Mouse (Mus musculus) lung, embryonic 16.5 days (tissue): ENCODE data around the gene Adam12. TPM values are rescaled to one million over a fixed set of nuclear protein-coding genes. Genes with fewer than 3 reads are reported as not detected.
A peak's percentile ranks its signal among the peaks of the same experiment; 100 is the strongest.

Source experiments
- ATAC-seq: fragments of 200-750 bp; cut with Nextera tagmentation; 2 replicates; pipeline ENCODE4 v1.8.0; 2017; ENCODE audit warnings: low read depth, mild to moderate bottlenecking, moderate library complexity
- H3K27ac ChIP-seq: fragments of 300-500 bp; sonication (generic); 2 replicates; pipeline ENCODE4 v1.5.1; 2014; ENCODE audit warnings: mild to moderate bottlenecking, control low read depth, low read length
- H3K27me3 ChIP-seq: fragments of 300-500 bp; sonication (generic); 2 replicates; pipeline ENCODE4 v1.6.1; 2014; ENCODE audit warnings: low read depth, low read length, mixed read lengths; ENCODE audit not compliant: control insufficient read depth, insufficient read depth
- H3K36me3 ChIP-seq: fragments of 300-500 bp; sonication (generic); 2 replicates; pipeline ENCODE4 v1.6.1; 2014; ENCODE audit warnings: low read length; ENCODE audit not compliant: control insufficient read depth, insufficient read depth
- H3K4me1 ChIP-seq: fragments of 300-500 bp; sonication (generic); replicated peaks from 2 replicates; pipeline ENCODE4 v1.6.1; 2014; ENCODE audit warnings: low read length, mixed read lengths; ENCODE audit not compliant: control insufficient read depth, insufficient read depth
- H3K4me2 ChIP-seq: fragments of 300-500 bp; sonication (generic); 2 replicates; pipeline ENCODE4 v1.6.1; 2014; ENCODE audit warnings: low read depth, low read length, control low read depth
- H3K4me3 ChIP-seq: fragments of 300-500 bp; sonication (generic); 2 replicates; pipeline ENCODE4 v1.5.1; 2014; ENCODE audit warnings: mild to moderate bottlenecking, low read length, control low read depth
- H3K9ac ChIP-seq: fragments of 300-500 bp; sonication (generic); 2 replicates; pipeline ENCODE4 v1.6.1; 2014; ENCODE audit warnings: low read length, control low read depth
- H3K9me3 ChIP-seq: fragments of 300-500 bp; sonication (generic); 2 replicates; pipeline ENCODE4 v1.6.1; 2016; ENCODE audit warnings: low read length; ENCODE audit not compliant: control insufficient read depth
- WGBS: fragments of 180-500 bp; shearing (Covaris S2); extraction: QIAGEN DNeasy Blood & Tissue Kit; methylation state at CpG from one replicate; pipeline ENCODE4 v1.1.7; 2014; 5-methylcytosine and 5-hydroxymethylcytosine counted together
- polyA plus RNA-seq: library from polyadenylated mRNA; unstranded; fragments of >200 nt; fragmentation: Nextera tagmentation; extraction: Ambion mirVana; gene quantifications from 2 replicates; pipeline ENCODE4 v1.2.1, GENCODE M21; 2015

The Adam12 gene
- polyA plus RNA-seq, 1 experiment from 2014 or later: 15.3 TPM

DNA sequence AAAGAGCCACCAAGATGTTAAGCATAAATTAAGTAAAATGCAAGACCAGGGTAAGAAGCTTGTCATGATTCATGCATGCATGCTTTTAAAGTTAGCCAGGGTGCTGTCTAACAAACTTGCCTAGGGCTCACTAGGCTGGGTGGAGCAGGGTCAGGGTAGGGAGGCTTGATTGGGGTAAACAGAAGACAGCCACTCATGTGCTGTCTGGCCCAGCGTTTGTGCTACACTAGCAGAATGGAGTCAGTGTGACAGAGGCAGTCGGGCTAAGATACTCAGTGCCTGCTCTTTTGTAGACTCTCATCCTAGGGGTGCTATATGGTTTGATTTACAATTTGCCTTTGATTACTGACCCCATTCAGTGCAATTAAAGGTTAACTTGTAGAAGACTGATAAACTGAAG is 179.5 kb downstream of the Adam12 start:
- H3K9ac ChIP-seq: no peak overlapping the region
- 20% methylated on average over 2 of the region's 2 CpGs for WGBS
- H3K36me3 ChIP-seq: no peaks in the 10 kb centered on the region
- no peaks in the 10 kb centered on the region for H3K9me3 ChIP-seq
- ATAC-seq: no peak
- no peak overlapping the region for H3K4me3 ChIP-seq
- 0 out of 2 replicates have a peak, but pooled peaks cover 3% of the 10 kb centered on the region for H3K4me1 ChIP-seq
- H3K27ac ChIP-seq: no peak overlapping the region
- H3K27me3 ChIP-seq: no peaks in the 10 kb centered on the region
- H3K4me2 ChIP-seq: no peak overlapping the region

DNA sequence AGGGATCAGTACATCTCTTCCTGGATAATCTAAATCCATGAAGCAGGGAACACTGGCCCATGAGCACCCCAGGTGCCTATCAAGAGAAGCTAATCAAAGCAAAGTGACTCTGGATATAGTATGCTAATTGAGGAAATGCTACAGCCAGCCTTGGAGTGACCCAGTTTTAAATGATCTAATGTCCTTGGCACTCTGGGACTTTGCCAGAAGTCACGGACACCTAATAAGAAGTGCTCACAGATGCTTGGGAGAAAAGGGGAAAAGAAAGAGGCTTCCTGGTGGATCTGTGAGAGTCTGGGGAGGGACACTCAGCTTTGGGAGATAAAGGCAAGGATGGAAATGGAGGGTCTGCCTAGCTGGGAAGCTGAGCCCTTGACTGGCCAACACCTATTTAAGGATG is 181.6 kb downstream of the Adam12 start:
- peak; percentile 17; the same call in 1 of the 2 replicates for ATAC-seq
- H3K27me3 ChIP-seq: no peaks in the 10 kb centered on the region

DNA sequence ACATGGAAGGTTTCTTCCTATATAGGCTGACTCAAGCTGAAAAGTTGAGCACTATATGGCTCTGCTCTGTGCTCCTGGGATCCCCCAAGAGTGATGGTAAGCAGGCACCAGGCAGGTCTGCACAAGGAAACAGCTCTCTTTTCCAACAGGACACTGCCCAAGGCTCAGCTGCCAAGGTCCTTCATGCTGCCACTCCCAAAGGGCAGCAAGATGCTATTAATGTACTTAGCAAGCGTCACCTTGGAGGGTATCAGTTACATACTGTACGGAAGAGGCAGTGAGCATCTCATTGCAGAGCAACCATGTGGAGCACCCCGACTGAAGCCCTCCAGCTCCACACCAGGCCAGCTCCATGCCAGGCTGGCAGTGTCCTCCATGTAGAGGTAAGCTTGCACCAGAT is 185.6 kb downstream of the Adam12 start:
- H3K4me2 ChIP-seq: no peak overlapping the region
- no peak for ATAC-seq
- H3K27me3 ChIP-seq: no peaks in the 10 kb centered on the region
- 0 out of 2 replicates have a peak, but pooled peaks cover 3% of the 10 kb centered on the region for H3K4me1 ChIP-seq
- no peak overlapping the region for H3K4me3 ChIP-seq
- no peak overlapping the region for H3K27ac ChIP-seq
- H3K9ac ChIP-seq: no peak overlapping the region
- H3K36me3 ChIP-seq: no peaks in the 10 kb centered on the region
- WGBS: 93% methylated on average over 3 of the region's 3 CpGs
- no peaks in the 10 kb centered on the region for H3K9me3 ChIP-seq

More for the DNA sequence above, 181.6 kb downstream of the Adam12 start:
- no peak overlapping the region for H3K4me3 ChIP-seq
- 0 out of 2 replicates have a peak, but pooled peaks cover 3% of the 10 kb centered on the region for H3K4me1 ChIP-seq
- H3K9me3 ChIP-seq: no peaks in the 10 kb centered on the region
- no peak overlapping the region for H3K4me2 ChIP-seq
- H3K27ac ChIP-seq: no peak overlapping the region
- H3K36me3 ChIP-seq: no peaks in the 10 kb centered on the region
- H3K9ac ChIP-seq: no peak overlapping the region
- WGBS: 18% methylated on average over 1 of the region's 1 CpGs

DNA sequence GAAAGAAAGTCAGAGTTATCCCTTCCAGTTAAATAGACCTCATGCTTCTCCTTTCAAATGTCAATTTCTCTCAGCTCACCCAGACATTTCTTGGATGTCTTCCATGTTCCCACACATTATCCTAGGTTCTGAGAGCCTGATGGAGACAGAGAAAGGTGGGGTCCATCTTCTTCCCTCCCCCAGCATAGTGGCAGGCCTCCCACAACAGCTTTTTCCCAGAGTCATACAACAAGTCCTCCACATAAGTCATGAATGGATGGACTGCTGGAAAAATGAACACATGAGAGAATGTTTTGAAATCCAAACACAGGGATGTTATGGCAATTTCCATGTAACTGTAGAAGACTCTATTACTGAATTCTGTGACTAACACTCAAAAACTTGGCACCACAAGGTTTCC is 188.4 kb downstream of the Adam12 start:
- H3K9ac ChIP-seq: no peak overlapping the region
- H3K4me3 ChIP-seq: no peak overlapping the region
- no peaks in the 10 kb centered on the region for H3K4me1 ChIP-seq
- peak; percentile 70; the same call in 1 of the 2 replicates for ATAC-seq
- H3K36me3 ChIP-seq: no peaks in the 10 kb centered on the region
- H3K27me3 ChIP-seq: no peaks in the 10 kb centered on the region
- no peaks in the 10 kb centered on the region for H3K9me3 ChIP-seq
- no peak overlapping the region for H3K4me2 ChIP-seq
- no peak overlapping the region for H3K27ac ChIP-seq

DNA sequence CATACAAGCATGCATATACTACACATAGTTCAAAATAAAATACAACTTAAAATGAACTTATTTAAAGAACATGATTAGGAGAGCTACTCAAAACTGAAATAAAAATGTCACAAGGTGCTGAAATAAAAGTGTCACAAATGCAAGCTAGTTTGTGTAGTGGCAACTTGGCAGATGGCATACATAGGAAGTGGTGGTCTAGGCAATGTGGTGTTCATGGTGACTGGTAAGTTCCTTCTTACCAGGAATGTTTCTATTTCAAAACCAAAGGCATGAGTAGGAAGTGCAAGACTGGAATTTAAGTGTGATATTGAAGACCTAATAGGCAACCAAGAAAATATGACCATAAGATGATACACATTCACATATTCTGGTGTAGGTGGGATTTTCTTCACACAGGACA is 189.3 kb downstream of the Adam12 start:
- Histone ChIP-seq H3K9me3 (no peaks in the 10 kb centered on the region), H3K4me3 (no peak overlapping the region), H3K36me3 (0 out of 2 replicates have a peak, but pooled peaks cover 4% of the 10 kb centered on the region), H3K27ac (no peak overlapping the region), H3K9ac (no peak overlapping the region), H3K27me3 (no peaks in the 10 kb centered on the region), H3K4me1 (no peaks in the 10 kb centered on the region), H3K4me2 (no peak overlapping the region)
- ATAC-seq: no peak

DNA sequence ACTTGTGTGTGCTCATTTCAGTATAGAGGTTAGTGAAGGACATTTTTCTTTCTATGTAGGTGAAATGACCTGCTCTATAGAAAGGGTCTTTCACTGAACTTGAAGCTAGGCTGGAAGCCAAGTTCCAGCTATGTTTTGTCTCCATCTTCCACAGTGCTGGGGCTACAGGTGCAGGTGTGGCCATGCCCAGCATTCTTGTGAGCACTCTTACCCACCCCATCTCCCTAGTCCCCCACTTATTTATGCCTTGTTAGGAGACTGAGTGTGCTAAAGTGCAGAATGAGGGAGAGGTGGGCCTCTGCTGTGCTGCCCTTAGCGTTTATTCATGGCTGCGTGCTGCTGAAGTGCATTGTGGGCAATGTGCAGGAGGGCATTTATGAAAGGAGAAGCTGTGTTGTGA is 198.0 kb downstream of the Adam12 start:
- whole genome bisulfite sequencing: 54% methylated on average over 2 of the region's 2 CpGs
- peak overlapping the region; percentile 57; the same call in 1 of the 2 replicates for H3K27ac ChIP-seq

DNA sequence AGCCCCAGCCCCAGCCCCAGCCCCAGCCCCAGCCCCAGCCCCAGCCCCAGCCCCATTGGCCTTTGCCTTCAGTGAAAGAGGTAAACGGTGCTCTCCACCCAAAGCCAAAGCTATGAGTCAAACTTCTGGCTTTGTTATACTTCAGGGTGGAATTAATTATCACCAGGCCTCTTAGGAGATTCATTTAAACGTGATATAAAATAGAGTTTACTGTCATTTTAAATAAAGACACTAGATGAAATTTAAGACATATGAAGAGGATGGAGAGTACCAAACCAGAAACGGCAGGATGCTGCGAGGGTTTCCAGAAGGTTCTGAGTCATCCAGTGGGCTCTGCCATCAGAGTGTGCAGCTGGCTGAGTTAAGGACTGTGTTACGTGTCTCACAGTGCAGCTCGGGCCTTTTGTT is 199.0 kb downstream of the Adam12 start:
- 23% methylated on average over 6 of the region's 6 CpGs for WGBS
- Histone ChIP-seq H3K27ac (peak overlapping the region; percentile 69), H3K4me1 (peaks cover 25% of the 10 kb centered on the region), H3K36me3 (0 out of 2 replicates have a peak, but pooled peaks cover 2% of the 10 kb centered on the region), H3K4me2 (no peak overlapping the region), H3K27me3 (no peaks in the 10 kb centered on the region), H3K9ac (no peak overlapping the region), H3K9me3 (no peaks in the 10 kb centered on the region), H3K4me3 (no peak overlapping the region)
- peak; percentile 24; the same call in 1 of the 2 replicates for ATAC-seq

More for the DNA sequence above, 198.0 kb downstream of the Adam12 start:
- ATAC-seq: peak; percentile 79
- no peak overlapping the region for H3K4me2 ChIP-seq
- H3K9me3 ChIP-seq: no peaks in the 10 kb centered on the region
- H3K9ac ChIP-seq: no peak overlapping the region
- 0 out of 2 replicates have a peak, but pooled peaks cover 4% of the 10 kb centered on the region for H3K36me3 ChIP-seq
- H3K4me1 ChIP-seq: peaks cover 24% of the 10 kb centered on the region
- H3K27me3 ChIP-seq: no peaks in the 10 kb centered on the region
- no peak overlapping the region for H3K4me3 ChIP-seq

DNA sequence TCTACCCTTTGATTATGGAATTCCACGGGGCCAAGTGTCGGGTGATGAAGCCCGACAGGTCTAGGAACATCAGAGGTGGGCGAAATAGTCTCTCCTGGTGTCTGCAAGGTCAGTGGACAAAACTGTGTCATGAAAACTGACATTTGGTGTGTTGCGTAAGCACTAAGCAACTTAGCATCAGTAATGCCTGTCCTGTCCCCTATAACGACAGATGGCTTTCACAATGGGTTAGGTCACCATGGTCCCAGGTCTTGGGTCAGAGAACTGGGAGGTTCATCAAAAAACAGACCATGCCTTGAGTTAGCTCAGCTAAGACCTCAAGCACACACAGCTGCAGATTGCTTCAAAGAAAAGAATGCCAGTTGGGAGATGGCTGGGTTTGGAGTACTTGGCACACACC is 200.2 kb downstream of the Adam12 start:
- 78% methylated on average over 6 of the region's 6 CpGs for WGBS
- H3K27ac ChIP-seq: 0 out of 2 replicates have a peak overlapping the region, but pooled peaks have one; percentile 2

DNA sequence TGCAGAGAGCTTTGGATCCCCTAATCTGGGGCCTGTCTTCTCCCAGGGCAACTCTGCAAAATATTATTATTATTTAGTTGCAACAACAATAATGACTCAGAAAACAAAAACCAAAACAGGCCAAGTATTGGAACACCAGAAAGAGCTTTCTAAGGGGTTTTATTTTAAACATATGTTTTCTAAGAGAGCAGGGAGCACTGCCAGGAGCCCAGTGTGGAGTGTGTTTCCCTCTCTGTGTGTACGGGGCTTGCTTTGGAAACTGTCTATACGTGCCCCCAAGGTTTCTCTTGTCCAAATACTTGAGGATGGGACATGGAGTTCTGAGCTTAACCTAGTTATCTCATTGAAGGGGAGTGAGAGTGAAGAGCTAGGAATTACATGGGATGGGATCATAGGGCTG is 200.7 kb downstream of the Adam12 start:
- 38% methylated on average over 2 of the region's 2 CpGs for WGBS
- no peak overlapping the region for H3K4me2 ChIP-seq
- H3K9me3 ChIP-seq: no peaks in the 10 kb centered on the region
- no peak overlapping the region for H3K4me3 ChIP-seq
- no peak overlapping the region; the same call in 1 of the 2 replicates for H3K27ac ChIP-seq
- no peaks in the 10 kb centered on the region for H3K27me3 ChIP-seq
- H3K4me1 ChIP-seq: peaks cover 38% of the 10 kb centered on the region
- ATAC-seq: no peak
- H3K36me3 ChIP-seq: no peaks in the 10 kb centered on the region
- no peak overlapping the region for H3K9ac ChIP-seq

More for the DNA sequence above, 200.2 kb downstream of the Adam12 start:
- peaks cover 32% of the 10 kb centered on the region for H3K4me1 ChIP-seq
- no peak overlapping the region for H3K4me2 ChIP-seq
- H3K27me3 ChIP-seq: no peaks in the 10 kb centered on the region
- H3K9me3 ChIP-seq: no peaks in the 10 kb centered on the region
- H3K4me3 ChIP-seq: no peak overlapping the region
- no peaks in the 10 kb centered on the region for H3K36me3 ChIP-seq
- ATAC-seq: 0 out of 2 replicates have a peak, but pooled peaks have one; percentile 9
- H3K9ac ChIP-seq: no peak overlapping the region
